Mouse (Mus musculus) heart, embryonic 14.5 days (tissue): ENCODE data around the gene S100a11. TPM values are rescaled to one million over a fixed set of nuclear protein-coding genes. Genes with fewer than 3 reads are reported as not detected.

Experiments
- ATAC-seq: fragments of 200-750 bp; cut with Nextera tagmentation; 2 replicates; pipeline ENCODE4 v1.8.0; 2017; ENCODE audit warnings: low read depth, moderate TSS enrichment; ENCODE audit not compliant: insufficient number of reproducible peaks, insufficient read depth, low FRiP score
- H3K27ac ChIP-seq, 2 experiments: fragments of 200-500 bp in 1 of 2; fragments of 300-500 bp in 1 of 2; sonication (generic) in 1 of 2; replicated peaks in 1 of 2; 2 replicates each; pipeline ENCODE4 v1.5.1; 2012 to 2014; ENCODE audit warnings: low read depth in 2 of 2, low read length in 2 of 2, control low read depth in 1 of 2, mild to moderate bottlenecking in 1 of 2, mixed read lengths in 1 of 2; ENCODE audit not compliant: control insufficient read depth in 1 of 2, insufficient read depth in 1 of 2
- H3K27me3 ChIP-seq: fragments of 300-500 bp; sonication (generic); 2 replicates; pipeline ENCODE4 v1.6.1; 2014; ENCODE audit warnings: mild to moderate bottlenecking, low read length, control low read depth; ENCODE audit not compliant: control insufficient read depth, insufficient read depth
- H3K36me3 ChIP-seq: fragments of 300-500 bp; sonication (generic); 2 replicates; pipeline ENCODE4 v1.6.1; 2014; ENCODE audit warnings: mild to moderate bottlenecking, control low read depth, low read length, mixed read lengths; ENCODE audit not compliant: control insufficient read depth, insufficient read depth
- H3K4me1 ChIP-seq, 2 experiments: fragments of 200-500 bp in 1 of 2; fragments of 300-500 bp in 1 of 2; sonication (generic) in 1 of 2; 2 replicates each; pipeline ENCODE4 v1.6.1; 2012 to 2014; ENCODE audit warnings: low read length in 2 of 2, control low read depth in 1 of 2, mixed read lengths in 1 of 2; ENCODE audit not compliant: control insufficient read depth in 2 of 2, insufficient read depth in 2 of 2
- H3K4me2 ChIP-seq: fragments of 300-500 bp; sonication (generic); 2 replicates; pipeline ENCODE4 v1.6.1; 2014; ENCODE audit warnings: mild to moderate bottlenecking, low read length
- H3K4me3 ChIP-seq, 2 experiments: fragments of 200-500 bp in 1 of 2; fragments of 300-500 bp in 1 of 2; sonication (generic) in 1 of 2; 2 replicates each; pipeline ENCODE4 v1.5.1; 2012 to 2014; ENCODE audit warnings: low read length in 2 of 2, mild to moderate bottlenecking in 2 of 2, control low read depth in 1 of 2, low read depth in 1 of 2, moderate library complexity in 1 of 2; ENCODE audit not compliant: control insufficient read depth in 1 of 2, insufficient read depth in 1 of 2
- H3K9ac ChIP-seq: fragments of 300-500 bp; sonication (generic); 2 replicates; pipeline ENCODE4 v1.6.1; 2014; ENCODE audit warnings: mild to moderate bottlenecking, low read length
- H3K9me3 ChIP-seq: fragments of 300-500 bp; sonication (generic); 2 replicates; pipeline ENCODE4 v1.6.1; 2016; ENCODE audit warnings: low read length, control low read depth; ENCODE audit not compliant: control insufficient read depth
- WGBS: fragments of 180-500 bp; shearing (Covaris S2); extraction: QIAGEN DNeasy Blood & Tissue Kit; methylation state at CpG from one replicate; pipeline ENCODE4 v1.1.7; 2014; 5-methylcytosine and 5-hydroxymethylcytosine counted together
- polyA plus RNA-seq: library from polyadenylated mRNA; unstranded; fragments of >200 nt; fragmentation: Nextera tagmentation; extraction: Ambion mirVana; gene quantifications from 2 replicates; pipeline ENCODE4 v1.2.1, GENCODE M21; 2014

The S100a11 gene
- polyA plus RNA-seq, 1 experiment from 2014 or later = 961 TPM

DNA sequence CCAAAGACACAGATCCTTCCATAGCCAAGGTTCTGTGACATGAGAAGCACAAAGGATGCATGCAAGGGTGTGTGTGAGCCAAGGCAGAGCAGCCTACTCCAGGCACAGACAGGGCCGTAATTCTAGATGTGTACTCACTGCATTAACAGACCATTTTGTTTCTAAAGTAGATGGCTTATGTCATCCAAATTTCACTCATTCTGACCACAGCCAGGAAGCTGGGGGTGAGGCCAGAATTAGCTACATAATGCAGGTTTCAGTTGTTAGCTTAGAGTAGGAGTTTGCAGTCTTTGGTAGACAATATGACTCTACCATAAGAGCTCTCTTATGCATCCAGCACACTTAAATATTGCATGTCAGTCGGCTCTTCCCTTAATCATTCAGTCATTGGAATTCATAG lies 42.1 kb downstream of the S100a11 start:
- 82% methylated on average over 2 of the region's 2 CpGs for WGBS
- H3K9me3 ChIP-seq = no peaks in the 10 kb centered on the region
- H3K27me3 ChIP-seq = no peaks in the 10 kb centered on the region
- ATAC-seq = no peak
- no peak overlapping the region for H3K27ac ChIP-seq
- H3K4me1 ChIP-seq = peaks cover 2 to 9% of the 10 kb centered on the region in 2 experiments; a peak in 2 of 4 replicates
- H3K36me3 ChIP-seq = peaks cover 45% of the 10 kb centered on the region
- no peak overlapping the region for H3K9ac ChIP-seq
- no peak overlapping the region for H3K4me3 ChIP-seq
- no peak overlapping the region for H3K4me2 ChIP-seq

DNA sequence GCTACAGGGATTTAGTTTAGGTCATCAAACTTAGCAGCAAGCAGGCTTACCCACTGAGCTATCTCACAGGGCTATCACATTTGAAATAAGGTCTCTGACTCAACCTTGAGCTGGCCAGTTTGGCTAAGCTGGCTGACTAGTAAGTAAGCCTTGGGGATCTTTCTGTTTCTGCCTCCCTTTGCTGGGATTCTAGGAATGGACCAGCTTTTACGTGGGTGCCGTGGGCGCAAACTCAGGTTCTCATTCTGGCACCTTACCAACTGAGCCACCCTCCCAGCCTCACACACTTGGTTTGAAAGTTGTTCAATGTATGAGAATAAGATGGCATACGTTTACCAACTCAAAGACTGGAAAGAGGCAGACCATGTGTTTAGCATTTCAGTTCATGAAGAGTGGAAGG lies 42.9 kb downstream of the S100a11 start:
- Histone ChIP-seq H3K36me3 (peaks cover 45% of the 10 kb centered on the region), H3K27ac (no peak overlapping the region), H3K27me3 (no peaks in the 10 kb centered on the region), H3K4me3 (no peak overlapping the region), H3K4me1 (peaks cover under 1 to 2% of the 10 kb centered on the region in 2 experiments; a peak in 1 of 4 replicates), H3K9me3 (no peaks in the 10 kb centered on the region), H3K9ac (no peak overlapping the region), H3K4me2 (no peak overlapping the region)
- no peak for ATAC-seq
- WGBS = 87% methylated on average over 4 of the region's 4 CpGs

DNA sequence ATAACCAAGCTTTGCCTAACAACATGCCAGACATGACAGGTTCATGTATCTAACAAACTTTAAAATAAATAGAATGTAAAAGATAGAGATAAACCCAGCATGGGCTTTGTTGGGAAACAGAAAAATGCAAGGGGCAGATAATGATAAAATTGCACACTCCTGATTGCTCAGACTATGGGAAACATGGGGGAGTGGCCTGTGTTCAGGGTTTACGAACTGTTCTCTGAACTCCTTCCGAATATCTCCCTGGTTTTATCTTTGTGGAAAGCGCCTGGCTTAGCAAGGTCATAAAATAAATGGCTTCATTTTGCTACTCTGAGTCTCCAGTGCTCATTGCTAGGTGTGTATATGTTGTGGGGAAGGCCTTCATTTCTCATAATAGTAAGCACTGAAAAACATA lies 46.6 kb downstream of the S100a11 start:
- ATAC-seq = no peak
- no peak overlapping the region for H3K9ac ChIP-seq
- WGBS = 72% methylated on average over 3 of the region's 3 CpGs
- no peak overlapping the region for H3K4me3 ChIP-seq
- H3K4me2 ChIP-seq = no peak overlapping the region
- no peaks in the 10 kb centered on the region for H3K27me3 ChIP-seq
- no peaks in the 10 kb centered on the region for H3K9me3 ChIP-seq
- H3K36me3 ChIP-seq = peaks cover 29% of the 10 kb centered on the region
- peaks cover 2 to 4% of the 10 kb centered on the region in 2 experiments; a peak in 1 of 4 replicates for H3K4me1 ChIP-seq
- no peak overlapping the region for H3K27ac ChIP-seq

DNA sequence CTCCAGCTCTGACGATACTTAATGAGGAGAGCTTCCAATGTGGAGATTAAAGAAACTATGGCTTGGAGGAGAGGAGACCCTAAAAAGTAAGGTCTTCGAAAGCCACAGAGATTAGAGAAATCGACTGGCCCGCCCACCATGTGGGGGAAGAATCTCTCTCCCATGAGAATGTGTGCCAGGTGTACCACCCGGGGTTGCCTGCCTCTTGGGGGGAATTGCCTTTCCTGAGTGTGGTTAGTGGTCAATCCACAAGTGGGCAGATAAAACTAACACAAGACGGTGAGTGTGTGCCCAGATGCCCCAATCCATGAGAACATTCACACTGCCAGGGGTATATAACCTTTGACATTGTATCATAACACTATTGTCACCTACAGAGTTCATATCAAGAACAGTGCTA lies 47.4 kb downstream of the S100a11 start:
- H3K27ac ChIP-seq = peak overlapping the region in 1 of 2 experiments; percentile 64; a peak in 2 of 4 replicates

DNA sequence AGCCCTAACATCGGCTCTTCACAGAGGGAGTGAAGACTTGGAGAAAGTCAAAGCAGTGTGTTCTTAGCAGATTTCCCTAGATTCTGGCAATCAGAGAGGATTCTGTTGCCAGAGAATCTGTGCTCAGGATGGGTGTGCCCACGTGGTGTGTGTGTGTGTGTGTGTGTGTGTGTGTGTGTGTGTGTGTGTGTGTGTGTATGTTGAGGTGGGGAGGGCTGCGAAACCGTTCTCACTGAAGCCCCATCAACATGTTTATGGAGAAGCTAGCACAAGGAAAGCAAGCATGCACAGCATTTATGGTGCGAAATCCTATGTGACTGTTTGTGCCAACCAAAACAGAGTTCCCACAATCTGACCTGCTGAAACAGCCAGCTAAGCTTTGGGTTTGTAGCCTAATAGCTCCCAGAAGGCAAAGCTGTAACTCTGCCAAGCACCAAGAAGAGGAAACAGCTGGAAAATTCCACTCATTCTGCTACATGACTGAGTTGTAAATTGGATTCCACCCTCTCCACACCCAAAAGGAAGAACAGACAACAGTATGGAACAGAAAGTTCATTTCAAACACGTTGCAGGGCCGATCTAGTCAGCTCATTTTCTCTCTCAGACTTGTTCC lies 48.2 kb downstream of the S100a11 start:
- peaks cover 12% of the 10 kb centered on the region for H3K36me3 ChIP-seq
- peak; percentile 69 for ATAC-seq
- H3K9ac ChIP-seq = no peak overlapping the region
- no peak overlapping the region; the same call in 1 of the 2 replicates for H3K4me2 ChIP-seq
- peak overlapping the region; percentile 64 to 80 for H3K27ac ChIP-seq
- no peaks in the 10 kb centered on the region for H3K27me3 ChIP-seq
- no peaks in the 10 kb centered on the region for H3K9me3 ChIP-seq
- H3K4me1 ChIP-seq = peaks cover 2 to 4% of the 10 kb centered on the region in 2 experiments; a peak in 1 of 4 replicates
- H3K4me3 ChIP-seq = no peak overlapping the region
- WGBS = 45% methylated on average over 7 of the region's 7 CpGs

More for the DNA sequence above, 47.4 kb downstream of the S100a11 start:
- no peak overlapping the region for H3K4me3 ChIP-seq
- peaks cover 2 to 4% of the 10 kb centered on the region in 2 experiments; a peak in 1 of 4 replicates for H3K4me1 ChIP-seq
- H3K9ac ChIP-seq = no peak overlapping the region
- peaks cover 20% of the 10 kb centered on the region for H3K36me3 ChIP-seq
- H3K9me3 ChIP-seq = no peaks in the 10 kb centered on the region
- ATAC-seq = no peak
- H3K27me3 ChIP-seq = no peaks in the 10 kb centered on the region
- WGBS = 88% methylated on average over 6 of the region's 6 CpGs
- H3K4me2 ChIP-seq = peak overlapping the region; percentile 16; the same call in 1 of the 2 replicates

DNA sequence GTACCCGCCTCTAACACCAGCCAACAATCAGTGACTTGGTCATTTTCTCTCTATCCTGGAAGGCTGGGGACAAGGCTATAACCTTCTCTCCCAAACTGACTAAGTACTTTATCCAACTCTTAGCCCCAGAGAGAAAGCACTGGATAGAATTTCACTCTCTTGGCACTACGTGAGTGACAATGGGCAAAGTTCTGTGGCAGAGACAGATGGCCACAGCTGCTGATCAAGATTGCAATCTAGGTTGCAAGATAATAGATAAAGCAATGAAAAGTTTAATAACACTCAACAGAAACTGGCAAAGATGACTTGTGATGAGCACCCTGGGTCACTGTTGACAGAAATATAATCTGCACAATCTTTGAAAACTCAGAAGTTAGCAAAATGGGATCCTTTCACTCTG lies 48.8 kb downstream of the S100a11 start:
- 36% methylated on average over 2 of the region's 2 CpGs for whole genome bisulfite sequencing
- no peak overlapping the region for H3K4me2 ChIP-seq
- H3K4me3 ChIP-seq = no peak overlapping the region
- H3K36me3 ChIP-seq = peaks cover 9% of the 10 kb centered on the region
- no peak for ATAC-seq
- no peaks in the 10 kb centered on the region for H3K9me3 ChIP-seq
- H3K4me1 ChIP-seq = peaks cover 2 to 4% of the 10 kb centered on the region in 2 experiments; a peak in 1 of 4 replicates
- H3K27me3 ChIP-seq = no peaks in the 10 kb centered on the region
- no peak overlapping the region for H3K9ac ChIP-seq
- H3K27ac ChIP-seq = peak overlapping the region; percentile 64 to 80

DNA sequence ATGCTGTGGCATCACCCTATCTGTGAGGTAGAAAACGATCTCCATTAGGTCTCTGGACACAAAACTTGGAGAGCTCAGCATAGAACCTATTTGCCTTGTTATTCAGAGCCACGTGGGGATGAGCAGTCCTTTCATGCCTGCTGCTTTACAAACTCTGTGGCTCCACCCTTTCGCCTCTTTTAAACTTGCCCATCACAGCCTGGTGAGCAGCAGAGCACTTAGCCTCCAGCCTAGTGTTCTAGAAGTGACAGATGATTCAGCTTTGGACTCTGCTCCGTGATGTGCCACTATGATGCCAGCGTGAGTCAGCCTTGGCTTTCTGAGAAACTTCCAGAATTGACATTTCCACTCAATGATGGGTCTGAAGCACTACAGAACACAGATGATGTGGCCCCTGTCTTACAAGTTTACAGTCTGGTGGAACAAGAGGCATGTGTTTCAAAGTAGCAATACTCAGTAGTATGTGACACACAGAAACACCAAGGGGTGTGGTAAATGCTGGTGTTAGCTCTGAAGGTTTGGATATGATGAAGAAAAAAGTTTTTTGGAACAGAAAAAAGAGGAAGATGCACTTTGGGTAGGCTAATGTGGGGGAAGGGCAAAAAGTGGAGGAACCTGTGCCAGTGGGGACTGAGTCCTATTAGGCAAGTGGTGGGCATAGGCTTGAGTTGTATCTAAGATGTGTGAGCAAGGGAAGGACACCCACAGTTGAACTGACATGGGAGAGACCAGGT lies 51.9 kb downstream of the S100a11 start:
- Histone ChIP-seq H3K4me2 (no peak overlapping the region), H3K9ac (no peak overlapping the region), H3K4me1 (peaks cover 2 to 4% of the 10 kb centered on the region in 2 experiments; a peak in 1 of 4 replicates), H3K36me3 (no peaks in the 10 kb centered on the region), H3K4me3 (no peak overlapping the region), H3K9me3 (no peaks in the 10 kb centered on the region), H3K27me3 (no peaks in the 10 kb centered on the region), H3K27ac (no peak overlapping the region)
- ATAC-seq = no peak
- WGBS = 67% methylated on average over 5 of the region's 5 CpGs
